Mouse (Mus musculus) thymus, adult 2 months (tissue): ENCODE measurements around the gene Map3k5. TPM values are rescaled to one million over a fixed set of nuclear protein-coding genes. Genes with fewer than 3 reads are reported as not detected.
"Not testable (repeated sequence)": the region's sequence is repeated elsewhere in the genome, so short reads cannot be mapped to it uniquely, and the experiment has no call there.

ENCODE experiments used
- DNase-seq: peaks from one replicate; pipeline ENCODE4 v3.0.0; 2021
- H3K27ac ChIP-seq: fragments of 200-500 bp; 2 replicates; pipeline ENCODE4 v1.5.1; 2012; ENCODE audit warnings: low read length, control low read depth; ENCODE audit not compliant: control insufficient read depth, insufficient read depth
- H3K27me3 ChIP-seq: fragments of 200-500 bp; 2 replicates; pipeline ENCODE4 v1.6.1; 2012; ENCODE audit warnings: mild to moderate bottlenecking, low read length, moderate library complexity, mixed read lengths; ENCODE audit not compliant: control insufficient read depth, insufficient read depth
- H3K36me3 ChIP-seq: fragments of 200-500 bp; 2 replicates; pipeline ENCODE4 v1.6.1; 2012; ENCODE audit warnings: mild to moderate bottlenecking, low read length, moderate library complexity; ENCODE audit not compliant: control insufficient read depth, insufficient read depth
- H3K4me1 ChIP-seq: fragments of 200-500 bp; replicated peaks from 2 replicates; pipeline ENCODE4 v1.6.1; 2012; ENCODE audit warnings: low read length; ENCODE audit not compliant: control insufficient read depth, insufficient read depth
- H3K4me3 ChIP-seq: fragments of 200-500 bp; 2 replicates; pipeline ENCODE4 v1.5.1; 2012; ENCODE audit warnings: mild to moderate bottlenecking, low read length, control low read depth, moderate library complexity; ENCODE audit not compliant: control insufficient read depth, insufficient read depth
- CTCF ChIP-seq: fragments of 200-500 bp; IDR thresholded peaks from 2 replicates; pipeline ENCODE4 v1.5.1; 2012; ENCODE audit warnings: mild to moderate bottlenecking, control low read depth, low read length, moderate library complexity, borderline replicate concordance; ENCODE audit not compliant: control insufficient read depth, poor library complexity, insufficient read depth; ENCODE audit errors: extremely low read depth
- POLR2A ChIP-seq: fragments of 200-500 bp; IDR thresholded peaks from 2 replicates; pipeline ENCODE4 v1.6.1; 2012; ENCODE audit warnings: mild to moderate bottlenecking, low read length, control low read depth, moderate library complexity; ENCODE audit not compliant: control insufficient read depth, poor library complexity, insufficient read depth; ENCODE audit errors: extremely low read depth
- WGBS: fragments of 180-500 bp; shearing (Covaris S2); methylation state at CpG from one replicate; pipeline ENCODE4 v1.1.7; 2018; 5-methylcytosine and 5-hydroxymethylcytosine counted together
- polyA plus RNA-seq: library from polyadenylated mRNA; depleted of rRNA; stranded (reverse); fragments of >200 nt; gene quantifications from 2 replicates; pipeline ENCODE4 v1.2.3, GENCODE M21; 2012

The Map3k5 gene
- polyA plus RNA-seq, 1 experiment, result 3.5 TPM

DNA sequence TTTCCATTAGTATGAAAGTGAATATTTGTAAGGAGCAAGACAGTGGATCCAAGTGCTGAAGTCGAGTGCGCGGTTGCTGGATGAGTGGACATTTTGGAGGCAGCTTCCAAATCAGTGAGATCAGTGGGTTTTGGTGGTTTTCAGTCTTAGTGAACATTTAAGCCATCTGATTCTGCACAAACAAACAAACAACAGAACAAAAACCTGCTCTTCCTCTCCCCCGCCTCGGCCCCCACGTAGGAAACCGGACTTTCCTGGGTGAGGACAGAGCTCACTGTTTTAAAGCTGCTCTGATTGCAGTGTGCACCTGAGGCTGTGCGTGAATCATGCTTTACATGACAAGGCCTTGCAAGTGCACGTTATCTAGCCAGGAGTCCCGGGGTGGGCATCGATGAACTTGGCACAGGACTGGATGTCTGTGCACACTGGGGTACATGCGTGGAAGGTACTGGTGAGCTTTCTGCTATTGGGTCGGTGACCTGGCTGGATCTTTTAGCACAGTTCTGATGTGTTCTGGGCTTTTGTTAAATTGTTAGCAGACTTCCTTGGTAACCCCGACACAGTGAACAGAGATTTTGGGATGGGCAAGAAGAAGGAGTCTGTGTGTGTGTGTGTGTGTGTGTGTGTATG, 35.7 kb downstream of the Map3k5 start:
- H3K4me3 ChIP-seq, result no peak overlapping the region
- H3K27ac ChIP-seq, result no peak overlapping the region
- WGBS, result 95% methylated on average over 14 of the region's 14 CpGs
- no peaks in the 10 kb centered on the region for H3K36me3 ChIP-seq
- TF ChIP-seq CTCF, result no peak
- no peak for TF ChIP-seq POLR2A
- H3K4me1 ChIP-seq, result 0 out of 2 replicates have a peak, but pooled peaks cover 3% of the 10 kb centered on the region
- no peaks in the 10 kb centered on the region for H3K27me3 ChIP-seq
- DNase-seq, result no peak

DNA sequence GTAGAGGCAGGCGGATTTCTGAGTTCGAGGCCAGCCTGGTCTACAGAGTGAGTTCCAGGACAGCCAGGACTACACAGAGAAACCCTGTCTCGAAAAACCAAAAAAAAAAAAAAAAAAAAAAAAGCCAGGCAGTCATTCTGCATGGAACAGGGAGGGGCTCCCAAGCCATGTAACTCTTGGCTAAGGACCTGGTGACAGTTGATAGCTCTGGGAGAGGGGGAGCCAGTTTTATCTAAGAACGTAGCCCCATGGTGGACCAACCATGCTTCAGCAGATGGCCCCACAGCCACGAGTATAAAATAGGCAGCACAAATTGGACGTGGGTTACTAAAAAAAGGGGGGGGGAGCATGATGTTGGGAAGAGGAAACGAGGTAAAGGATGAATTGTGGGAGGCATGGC, 37.2 kb downstream of the Map3k5 start:
- H3K27ac ChIP-seq, DNase-seq, H3K27me3 ChIP-seq, H3K4me1 ChIP-seq, H3K4me3 ChIP-seq, H3K36me3 ChIP-seq: not testable (repeated sequence)
- WGBS, result 89% methylated on average over 7 of the region's 7 CpGs

DNA sequence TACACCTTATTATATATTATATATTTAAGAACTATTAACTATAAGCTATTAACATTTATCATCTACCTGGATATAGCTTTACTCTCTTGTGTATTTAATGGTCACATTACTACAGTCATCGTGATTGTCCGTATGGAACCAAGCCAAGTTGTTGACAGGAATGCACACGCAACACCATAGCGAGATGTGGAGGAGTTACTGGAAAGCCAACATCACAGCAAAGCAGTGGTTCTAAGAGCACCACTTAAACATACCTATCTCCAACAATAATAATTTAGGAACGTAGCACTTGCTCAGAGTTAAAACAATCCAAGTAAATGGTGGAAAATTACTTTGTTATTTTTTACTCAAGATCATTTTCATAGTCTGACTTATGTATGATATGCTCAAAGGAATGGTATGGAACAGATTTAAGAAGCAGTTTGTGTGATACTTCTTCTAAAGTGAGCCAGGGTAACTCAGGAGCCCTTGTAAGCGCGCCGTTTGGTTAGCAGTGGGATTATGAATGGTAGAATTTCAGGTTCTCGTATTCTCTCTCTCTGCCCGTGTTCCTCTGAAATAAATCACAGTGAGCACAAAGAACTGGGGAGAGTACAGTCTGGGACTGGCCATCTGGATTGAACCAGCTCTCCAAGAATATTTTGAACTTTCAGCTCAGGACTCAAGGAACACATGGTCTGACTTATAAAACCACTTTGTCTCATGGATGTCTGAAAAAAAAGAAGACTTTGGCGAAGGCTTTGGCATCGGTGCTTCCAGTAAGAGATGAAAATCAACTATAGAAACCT, 39.2 kb downstream of the Map3k5 start:
- Histone ChIP-seq H3K4me1 (no peaks in the 10 kb centered on the region), H3K36me3 (no peaks in the 10 kb centered on the region), H3K27me3 (no peaks in the 10 kb centered on the region), H3K4me3 (no peak overlapping the region), H3K27ac (no peak overlapping the region)
- no peak for DNase-seq
- WGBS, result 94% methylated on average over 12 of the region's 12 CpGs
- no peak for TF ChIP-seq CTCF
- no peak for TF ChIP-seq POLR2A

DNA sequence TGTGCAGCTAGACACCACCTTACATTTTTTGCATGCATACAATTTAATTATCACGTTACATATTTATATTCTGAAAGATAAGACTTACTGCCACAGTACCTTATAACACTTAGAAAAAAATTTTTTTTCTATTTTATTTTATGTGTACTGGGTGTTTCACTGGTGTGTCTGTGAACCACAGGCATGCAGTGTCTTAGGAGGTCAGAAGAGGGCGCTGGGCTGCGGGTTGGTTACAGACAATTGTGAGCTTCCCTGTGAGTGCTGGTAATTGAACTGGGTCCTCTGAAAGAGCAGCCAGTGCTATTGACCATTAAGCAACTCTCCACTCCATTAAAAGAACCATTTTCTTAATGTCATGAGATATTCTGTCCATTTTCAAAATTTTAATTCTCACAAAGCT, 43.3 kb downstream of the Map3k5 start:
- Histone ChIP-seq H3K27me3 (no peaks in the 10 kb centered on the region), H3K4me3 (no peak overlapping the region), H3K36me3 (no peaks in the 10 kb centered on the region), H3K4me1 (no peaks in the 10 kb centered on the region), H3K27ac (no peak overlapping the region)
- 85% methylated on average over 3 of the region's 3 CpGs for WGBS
- DNase-seq, result peak; percentile 31
- no peak for TF ChIP-seq POLR2A

DNA sequence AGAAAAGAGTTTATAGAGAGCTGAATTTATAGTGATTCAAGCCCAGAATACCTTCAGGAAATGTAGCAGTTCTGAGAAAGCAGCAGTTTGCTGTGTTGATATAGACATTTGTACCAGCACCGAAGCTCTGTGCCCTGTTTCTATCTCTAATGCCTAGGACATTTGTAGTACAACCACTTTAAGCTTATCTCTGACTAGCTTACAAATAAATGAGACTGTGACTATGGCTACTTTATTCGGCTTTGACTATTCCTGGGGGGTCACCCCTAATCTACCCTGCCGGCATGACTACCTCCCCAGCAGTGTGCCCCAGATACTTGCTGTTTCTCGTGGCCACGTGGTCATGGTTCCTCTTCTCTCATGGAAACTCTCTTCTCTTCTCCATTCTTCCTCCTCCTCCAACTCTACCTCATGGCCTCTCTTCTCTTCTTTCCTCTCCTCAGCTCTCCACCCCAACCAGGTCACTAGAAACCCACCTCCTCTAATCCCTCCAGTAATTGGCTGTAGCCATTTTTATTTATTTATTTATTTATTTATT, 44.5 kb downstream of the Map3k5 start:
- Histone ChIP-seq H3K27ac (no peak overlapping the region), H3K4me1 (no peaks in the 10 kb centered on the region), H3K36me3 (no peaks in the 10 kb centered on the region), H3K4me3 (no peak overlapping the region), H3K27me3 (no peaks in the 10 kb centered on the region)
- 63% methylated on average over 5 of the region's 5 CpGs for WGBS
- no peak for DNase-seq
- TF ChIP-seq CTCF, result no peak
- TF ChIP-seq POLR2A, result no peak

DNA sequence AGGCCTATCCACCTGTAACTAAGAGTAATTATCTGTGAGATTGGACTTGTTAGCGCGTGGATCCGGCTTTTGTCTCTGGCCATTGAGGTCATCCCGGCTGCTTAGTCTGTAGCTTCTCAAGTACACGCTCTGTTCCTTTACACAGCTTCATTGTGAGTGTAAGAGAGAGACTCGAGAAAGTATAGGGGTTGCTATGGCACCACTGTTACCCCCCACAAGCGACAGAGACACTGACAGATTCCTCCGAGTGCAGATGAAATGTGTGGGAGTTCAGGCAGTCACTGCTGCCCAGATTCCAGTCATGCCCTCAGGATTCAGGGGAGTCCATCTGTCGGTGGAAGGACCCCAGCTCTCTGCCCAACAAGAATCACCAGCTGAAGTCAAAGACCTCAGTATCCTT, 53.5 kb downstream of the Map3k5 start:
- no peak overlapping the region for H3K27ac ChIP-seq
- 96% methylated on average over 9 of the region's 9 CpGs for WGBS
- no peaks in the 10 kb centered on the region for H3K27me3 ChIP-seq
- H3K36me3 ChIP-seq, result no peaks in the 10 kb centered on the region
- TF ChIP-seq POLR2A (no peak), CTCF (no peak)
- H3K4me1 ChIP-seq, result peaks cover 5% of the 10 kb centered on the region
- DNase-seq, result no peak
- H3K4me3 ChIP-seq, result no peak overlapping the region

DNA sequence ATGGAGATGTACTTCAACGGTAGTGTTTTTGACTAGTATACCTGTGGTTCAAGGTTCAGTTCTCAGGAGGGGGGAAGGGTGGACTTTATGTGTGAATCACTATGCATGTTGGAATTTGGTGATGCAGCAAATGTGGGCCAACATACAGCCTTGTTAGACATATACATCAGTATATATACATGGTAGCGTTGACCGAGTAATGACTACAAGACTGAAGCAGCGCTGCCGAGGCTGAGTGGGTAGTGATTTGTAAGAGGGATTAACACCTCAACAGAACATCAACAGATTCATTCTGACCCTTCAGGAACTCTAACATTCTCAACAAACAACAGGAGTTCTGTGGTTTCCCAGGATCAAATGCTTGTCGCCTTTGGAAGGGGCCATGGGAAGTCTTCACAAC, 55.7 kb downstream of the Map3k5 start:
- H3K4me1 ChIP-seq, result peaks cover 8% of the 10 kb centered on the region
- H3K27me3 ChIP-seq, result no peaks in the 10 kb centered on the region
- no peak overlapping the region for H3K4me3 ChIP-seq
- DNase-seq, result no peak
- H3K27ac ChIP-seq, result no peak overlapping the region
- H3K36me3 ChIP-seq, result no peaks in the 10 kb centered on the region
- TF ChIP-seq POLR2A (no peak), CTCF (no peak)
- 98% methylated on average over 6 of the region's 6 CpGs for WGBS
